Mouse (Mus musculus) hematopoietic stem cell, adult 5-6 weeks (primary cell): ENCODE results near the gene Padi4. TPM values are rescaled to one million over a fixed set of nuclear protein-coding genes. Genes with fewer than 3 reads are reported as not detected.
A peak's percentile ranks its signal among the peaks of the same experiment; 100 is the strongest.

Experiments used
- ATAC-seq, 2 experiments: fragments of 125-278 bp in 1 of 2; replicated peaks in 1 of 2; 2 replicates each; pipeline ENCODE4 v1.8.0; 2016 to 2017; ENCODE audit warnings: inconsistent platforms in 2 of 2, mild to moderate bottlenecking in 2 of 2, moderate number of reproducible peaks in 2 of 2, low read depth in 1 of 2, moderate TSS enrichment in 1 of 2; ENCODE audit not compliant: low FRiP score in 2 of 2, poor library complexity in 2 of 2, severe bottlenecking in 2 of 2, insufficient read depth in 1 of 2, low TSS enrichment in 1 of 2
- total RNA-seq: library from RNA; stranded (forward); fragments of 172-1452, 232-1000 nt; gene quantifications from 2 replicates; pipeline ENCODE4 v1.2.3, GENCODE M21; 2017

Padi4 gene
- total RNA-seq, 1 experiment from 2014 or later, result 34.5 TPM

- ATAC-seq, result no peak
Measured at GRCm38 (mm10) chr4:140792584-140792983, 18.5 kb upstream of the Padi4 start.

GRCm38 (mm10) chr4:140791071-140791470 lies 17.0 kb upstream of the Padi4 start:
- no peak for ATAC-seq

GRCm38 (mm10) chr4:140789983-140790382 lies 15.9 kb upstream of the Padi4 start:
- no peak for ATAC-seq

GRCm38 (mm10) chr4:140788983-140789382 lies 14.9 kb upstream of the Padi4 start:
- peak in 1 of 2 experiments; percentile 46; a peak in 2 of 4 replicates for ATAC-seq

- ATAC-seq, result peak in 1 of 2 experiments; percentile 11; a peak in 2 of 4 replicates
Measured at GRCm38 (mm10) chr4:140788264-140788663, 14.2 kb upstream of the Padi4 start.

GRCm38 (mm10) chr4:140787414-140787813 lies 13.4 kb upstream of the Padi4 start:
- peak; percentile 74 to 75 for ATAC-seq

GRCm38 (mm10) chr4:140785217-140785616 lies 11.2 kb upstream of the Padi4 start:
- no peak for ATAC-seq

- no peak for ATAC-seq
Measured at GRCm38 (mm10) chr4:140784292-140784945, 10.4 kb upstream of the Padi4 start.

GRCm38 (mm10) chr4:140782821-140783220 lies 8.8 kb upstream of the Padi4 start:
- no peak; a peak in 1 of 4 replicates for ATAC-seq

GRCm38 (mm10) chr4:140780507-140780906 lies 6.5 kb upstream of the Padi4 start:
- no peak for ATAC-seq

- no peak for ATAC-seq
Measured at GRCm38 (mm10) chr4:140779803-140780397, 5.9 kb upstream of the Padi4 start.

GRCm38 (mm10) chr4:140776623-140777022 lies 2.6 kb upstream of the Padi4 start:
- no peak for ATAC-seq

GRCm38 (mm10) chr4:140775876-140776275 lies 1.8 kb upstream of the Padi4 start:
- no peak for ATAC-seq

- no peak for ATAC-seq
Measured at GRCm38 (mm10) chr4:140774893-140775292, 857 bp upstream of the Padi4 start.

GRCm38 (mm10) chr4:140771091-140771490 lies 2.9 kb downstream of the Padi4 start:
- ATAC-seq, result no peak

GRCm38 (mm10) chr4:140770433-140770832 lies 3.6 kb downstream of the Padi4 start:
- ATAC-seq, result peak; percentile 37; a peak in 2 of 4 replicates

- no peak for ATAC-seq
Measured at GRCm38 (mm10) chr4:140768973-140769372, 5.1 kb downstream of the Padi4 start.

GRCm38 (mm10) chr4:140765936-140766335 lies 8.1 kb downstream of the Padi4 start:
- no peak for ATAC-seq

- ATAC-seq, result peak; percentile 44 to 69; a peak in 1 of 4 replicates
Measured at GRCm38 (mm10) chr4:140763158-140763557, 10.9 kb downstream of the Padi4 start.
